Mouse (Mus musculus) liver, adult 2 months (tissue): ENCODE data around the gene Safb2. TPM values are rescaled to one million over a fixed set of nuclear protein-coding genes. Genes with fewer than 3 reads are reported as not detected.
A peak's percentile ranks its signal among the peaks of the same experiment; 100 is the strongest.

Experiments used
- DNase-seq: peaks from one replicate; pipeline ENCODE4 v3.0.0-alpha.2; 2011; ENCODE audit warnings: low read depth, low spot score; ENCODE audit errors: extremely low read depth
- H3K27ac ChIP-seq: fragments of 200-500 bp; replicated peaks from 2 replicates; pipeline ENCODE4 v1.5.1; 2012; ENCODE audit warnings: low read depth, mild to moderate bottlenecking, control low read depth, inconsistent platforms, low read length; ENCODE audit not compliant: insufficient read depth
- H3K27me3 ChIP-seq: fragments of 200-500 bp; 2 replicates; pipeline ENCODE4 v1.6.1; 2012; ENCODE audit warnings: mild to moderate bottlenecking, moderate library complexity, low read length, inconsistent platforms; ENCODE audit not compliant: control insufficient read depth, insufficient read depth
- H3K36me3 ChIP-seq: fragments of 200-500 bp; 2 replicates; pipeline ENCODE4 v1.6.1; 2012; ENCODE audit warnings: low read length, inconsistent platforms; ENCODE audit not compliant: control insufficient read depth, insufficient read depth
- H3K4me1 ChIP-seq: fragments of 200-500 bp; 2 replicates; pipeline ENCODE4 v1.6.1; 2011; ENCODE audit warnings: low read length; ENCODE audit not compliant: control insufficient read depth, insufficient read depth
- H3K4me3 ChIP-seq: fragments of 200-500 bp; 2 replicates; pipeline ENCODE4 v1.5.1; 2011; ENCODE audit warnings: low read depth, mild to moderate bottlenecking, control low read depth, low read length, moderate library complexity; ENCODE audit not compliant: insufficient read depth
- H3K79me2 ChIP-seq: fragments of 200-500 bp; 2 replicates; pipeline ENCODE4 v1.6.1; 2012; ENCODE audit warnings: inconsistent platforms, mild to moderate bottlenecking, low read length, moderate library complexity; ENCODE audit not compliant: control insufficient read depth, insufficient read depth
- H3K9ac ChIP-seq: fragments of 200-500 bp; 2 replicates; pipeline ENCODE4 v1.6.1; 2012; ENCODE audit warnings: low read depth, mild to moderate bottlenecking, control low read depth, inconsistent platforms, low read length
- CTCF ChIP-seq: fragments of 200-500 bp; IDR thresholded peaks from 2 replicates; pipeline ENCODE4 v1.5.1; 2011; ENCODE audit warnings: low read depth, low read length, control low read depth
- POLR2A ChIP-seq: fragments of 200-500 bp; IDR thresholded peaks from 2 replicates; pipeline ENCODE4 v1.6.1; 2011; ENCODE audit warnings: low read length, control low read depth; ENCODE audit not compliant: insufficient read depth; ENCODE audit errors: extremely low read depth
- WGBS: fragments of 180-500 bp; shearing (Covaris S2); methylation state at CpG from one replicate; pipeline ENCODE4 v1.1.7; 2018; 5-methylcytosine and 5-hydroxymethylcytosine counted together
- polyA plus RNA-seq: library from polyadenylated mRNA; depleted of rRNA; stranded (reverse); fragments of >200 nt; gene quantifications from 2 replicates; pipeline ENCODE4 v1.2.3, GENCODE M21; 2012
- total RNA-seq: library from RNA; depleted of rRNA; stranded (reverse); fragments of >200 nt; gene quantifications from 2 replicates; pipeline ENCODE4 v1.2.3, GENCODE M21; 2014

Safb2 gene
- total and polyA plus RNA-seq, 2 experiments, result 32.8 to 62.3 TPM

- peaks cover 40% of the 10 kb centered on the region for H3K36me3 ChIP-seq
- no peak for TF ChIP-seq CTCF
- TF ChIP-seq POLR2A, result no peak
- DNase-seq, result no peak
Measured at GRCm38 (mm10) chr17:56561866-56562265, 22.5 kb downstream of the Safb2 start.

GRCm38 (mm10) chr17:56560131-56560530, 24.3 kb downstream of the Safb2 start:
- DNase-seq, result peak; percentile 67
- TF ChIP-seq POLR2A (no peak), CTCF (no peak)
- Histone ChIP-seq H3K27ac (no peak overlapping the region), H3K4me1 (peaks cover 3% of the 10 kb centered on the region; the same call in 1 of the 2 replicates), H3K27me3 (no peaks in the 10 kb centered on the region), H3K36me3 (peaks cover 27% of the 10 kb centered on the region), H3K4me3 (no peak overlapping the region), H3K79me2 (no peaks in the 10 kb centered on the region), H3K9ac (no peak overlapping the region)
- 32% methylated on average over 1 of the region's 1 CpGs for WGBS

More at GRCm38 (mm10) chr17:56561866-56562265, 22.5 kb downstream of the Safb2 start:
- Histone ChIP-seq H3K9ac (no peak overlapping the region), H3K79me2 (no peaks in the 10 kb centered on the region), H3K4me3 (no peak overlapping the region), H3K27me3 (no peaks in the 10 kb centered on the region), H3K27ac (no peak overlapping the region), H3K4me1 (peaks cover 3% of the 10 kb centered on the region; the same call in 1 of the 2 replicates)
- 90% methylated on average over 2 of the region's 2 CpGs for WGBS

- no peak for TF ChIP-seq POLR2A
- TF ChIP-seq CTCF, result no peak
- WGBS, result 74% methylated on average over 3 of the region's 3 CpGs
- DNase-seq, result peak; percentile 79
Measured at GRCm38 (mm10) chr17:56559386-56559785, 25.0 kb downstream of the Safb2 start.

GRCm38 (mm10) chr17:56558448-56558847, 25.9 kb downstream of the Safb2 start:
- H3K27me3 ChIP-seq, result no peaks in the 10 kb centered on the region
- 11% methylated on average over 3 of the region's 3 CpGs for WGBS
- H3K27ac ChIP-seq, result no peak overlapping the region
- peaks cover 3% of the 10 kb centered on the region; the same call in 1 of the 2 replicates for H3K4me1 ChIP-seq
- H3K4me3 ChIP-seq, result no peak overlapping the region
- H3K9ac ChIP-seq, result no peak overlapping the region
- peak; percentile 81 for TF ChIP-seq CTCF
- no peak for TF ChIP-seq POLR2A
- no peaks in the 10 kb centered on the region for H3K79me2 ChIP-seq
- DNase-seq, result no peak
- H3K36me3 ChIP-seq, result peaks cover 11% of the 10 kb centered on the region

More at GRCm38 (mm10) chr17:56559386-56559785, 25.0 kb downstream of the Safb2 start:
- H3K27me3 ChIP-seq, result no peaks in the 10 kb centered on the region
- H3K36me3 ChIP-seq, result peaks cover 20% of the 10 kb centered on the region
- no peak overlapping the region for H3K9ac ChIP-seq
- peaks cover 3% of the 10 kb centered on the region; the same call in 1 of the 2 replicates for H3K4me1 ChIP-seq
- no peaks in the 10 kb centered on the region for H3K79me2 ChIP-seq
- no peak overlapping the region for H3K4me3 ChIP-seq
- H3K27ac ChIP-seq, result no peak overlapping the region

GRCm38 (mm10) chr17:56554122-56554551, 30.2 kb downstream of the Safb2 start, which contains the start of gene Gm20219:
Gene Gm20219 (minus strand): TSS chr17:56554387.
- Histone ChIP-seq H3K36me3 (no peaks in the 10 kb centered on the region), H3K4me1 (no peaks in the 10 kb centered on the region), H3K4me3 (no peak within 1 kb of the TSS), H3K27me3 (no peaks in the 10 kb centered on the region), H3K9ac (no peak within 1 kb of the TSS), H3K27ac (no peak within 1 kb of the TSS), H3K79me2 (no peaks in the 10 kb centered on the region)
- no peak for DNase-seq
- 71% methylated on average over 20 of the region's 20 CpGs for WGBS
- TF ChIP-seq POLR2A (no peak), CTCF (no peak)

- 73% methylated on average over 5 of the region's 5 CpGs for WGBS
- no peak overlapping the region; the same call in 1 of the 2 replicates for H3K4me3 ChIP-seq
- no peaks in the 10 kb centered on the region for H3K4me1 ChIP-seq
- H3K27me3 ChIP-seq, result no peaks in the 10 kb centered on the region
- H3K27ac ChIP-seq, result no peak overlapping the region
- DNase-seq, result peak; percentile 51
- H3K36me3 ChIP-seq, result no peaks in the 10 kb centered on the region
- no peak overlapping the region for H3K9ac ChIP-seq
- H3K79me2 ChIP-seq, result no peaks in the 10 kb centered on the region
- no peak for TF ChIP-seq POLR2A
- peak; percentile 100 for TF ChIP-seq CTCF
Measured at GRCm38 (mm10) chr17:56552781-56553363, 31.5 kb downstream of the Safb2 start.
